Mouse (Mus musculus) lung, embryonic 16.5 days (tissue): ENCODE results near the gene Rela. TPM values are rescaled to one million over a fixed set of nuclear protein-coding genes. Genes with fewer than 3 reads are reported as not detected.
A peak's percentile ranks its signal among the peaks of the same experiment; 100 is the strongest.

ENCODE experiments used
- ATAC-seq: fragments of 200-750 bp; cut with Nextera tagmentation; 2 replicates; pipeline ENCODE4 v1.8.0; 2017; ENCODE audit warnings: low read depth, mild to moderate bottlenecking, moderate library complexity
- H3K27ac ChIP-seq: fragments of 300-500 bp; sonication (generic); 2 replicates; pipeline ENCODE4 v1.5.1; 2014; ENCODE audit warnings: mild to moderate bottlenecking, control low read depth, low read length
- H3K27me3 ChIP-seq: fragments of 300-500 bp; sonication (generic); 2 replicates; pipeline ENCODE4 v1.6.1; 2014; ENCODE audit warnings: low read depth, low read length, mixed read lengths; ENCODE audit not compliant: control insufficient read depth, insufficient read depth
- H3K36me3 ChIP-seq: fragments of 300-500 bp; sonication (generic); 2 replicates; pipeline ENCODE4 v1.6.1; 2014; ENCODE audit warnings: low read length; ENCODE audit not compliant: control insufficient read depth, insufficient read depth
- H3K4me1 ChIP-seq: fragments of 300-500 bp; sonication (generic); replicated peaks from 2 replicates; pipeline ENCODE4 v1.6.1; 2014; ENCODE audit warnings: low read length, mixed read lengths; ENCODE audit not compliant: control insufficient read depth, insufficient read depth
- H3K4me2 ChIP-seq: fragments of 300-500 bp; sonication (generic); 2 replicates; pipeline ENCODE4 v1.6.1; 2014; ENCODE audit warnings: low read depth, low read length, control low read depth
- H3K4me3 ChIP-seq: fragments of 300-500 bp; sonication (generic); 2 replicates; pipeline ENCODE4 v1.5.1; 2014; ENCODE audit warnings: mild to moderate bottlenecking, low read length, control low read depth
- H3K9ac ChIP-seq: fragments of 300-500 bp; sonication (generic); 2 replicates; pipeline ENCODE4 v1.6.1; 2014; ENCODE audit warnings: low read length, control low read depth
- H3K9me3 ChIP-seq: fragments of 300-500 bp; sonication (generic); 2 replicates; pipeline ENCODE4 v1.6.1; 2016; ENCODE audit warnings: low read length; ENCODE audit not compliant: control insufficient read depth
- WGBS: fragments of 180-500 bp; shearing (Covaris S2); extraction: QIAGEN DNeasy Blood & Tissue Kit; methylation state at CpG from one replicate; pipeline ENCODE4 v1.1.7; 2014; 5-methylcytosine and 5-hydroxymethylcytosine counted together
- polyA plus RNA-seq: library from polyadenylated mRNA; unstranded; fragments of >200 nt; fragmentation: Nextera tagmentation; extraction: Ambion mirVana; gene quantifications from 2 replicates; pipeline ENCODE4 v1.2.1, GENCODE M21; 2015

The Rela gene
- polyA plus RNA-seq, 1 experiment from 2014 or later: 62.1 TPM

DNA sequence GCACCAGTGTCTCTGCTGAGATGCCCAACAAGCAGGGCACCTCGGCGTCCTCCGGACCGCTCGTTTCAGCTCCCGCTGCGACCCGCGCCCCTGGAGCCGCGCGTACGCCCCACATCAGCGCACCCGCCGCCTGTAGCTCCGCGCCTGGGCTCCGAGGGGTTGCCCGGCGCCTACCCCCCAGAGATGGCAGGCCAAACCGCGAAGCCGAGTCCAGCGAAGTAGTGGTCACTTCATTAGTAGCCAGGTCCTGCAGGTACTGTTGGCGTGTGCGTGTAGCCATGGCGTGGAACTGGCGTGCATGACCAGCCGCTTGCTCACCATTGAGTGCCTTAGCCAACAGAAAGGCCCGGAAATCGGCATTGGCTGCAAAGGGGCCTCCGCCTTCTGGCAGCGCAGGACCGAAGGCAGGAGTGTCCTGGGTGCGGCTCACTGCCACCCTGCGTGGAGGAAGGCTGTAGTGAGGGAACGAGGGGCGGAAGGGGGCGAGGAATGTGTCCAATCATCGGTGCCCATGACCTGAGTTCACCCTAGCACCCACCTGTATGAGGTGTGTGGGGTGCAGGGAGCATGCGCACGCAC, 17.5 kb downstream of the Rela start:
- H3K27ac ChIP-seq: no peak overlapping the region
- peak overlapping the region; percentile 44 for H3K4me3 ChIP-seq
- no peaks in the 10 kb centered on the region for H3K9me3 ChIP-seq
- peaks cover 9% of the 10 kb centered on the region for H3K4me1 ChIP-seq
- peak overlapping the region; percentile 47 for H3K9ac ChIP-seq
- peak overlapping the region; percentile 71 for H3K4me2 ChIP-seq
- WGBS: 21% methylated on average over 43 of the region's 43 CpGs
- peaks cover 20% of the 10 kb centered on the region; the same call in 1 of the 2 replicates for H3K36me3 ChIP-seq
- ATAC-seq: peak; percentile 15; the same call in 1 of the 2 replicates
- no peaks in the 10 kb centered on the region for H3K27me3 ChIP-seq

DNA sequence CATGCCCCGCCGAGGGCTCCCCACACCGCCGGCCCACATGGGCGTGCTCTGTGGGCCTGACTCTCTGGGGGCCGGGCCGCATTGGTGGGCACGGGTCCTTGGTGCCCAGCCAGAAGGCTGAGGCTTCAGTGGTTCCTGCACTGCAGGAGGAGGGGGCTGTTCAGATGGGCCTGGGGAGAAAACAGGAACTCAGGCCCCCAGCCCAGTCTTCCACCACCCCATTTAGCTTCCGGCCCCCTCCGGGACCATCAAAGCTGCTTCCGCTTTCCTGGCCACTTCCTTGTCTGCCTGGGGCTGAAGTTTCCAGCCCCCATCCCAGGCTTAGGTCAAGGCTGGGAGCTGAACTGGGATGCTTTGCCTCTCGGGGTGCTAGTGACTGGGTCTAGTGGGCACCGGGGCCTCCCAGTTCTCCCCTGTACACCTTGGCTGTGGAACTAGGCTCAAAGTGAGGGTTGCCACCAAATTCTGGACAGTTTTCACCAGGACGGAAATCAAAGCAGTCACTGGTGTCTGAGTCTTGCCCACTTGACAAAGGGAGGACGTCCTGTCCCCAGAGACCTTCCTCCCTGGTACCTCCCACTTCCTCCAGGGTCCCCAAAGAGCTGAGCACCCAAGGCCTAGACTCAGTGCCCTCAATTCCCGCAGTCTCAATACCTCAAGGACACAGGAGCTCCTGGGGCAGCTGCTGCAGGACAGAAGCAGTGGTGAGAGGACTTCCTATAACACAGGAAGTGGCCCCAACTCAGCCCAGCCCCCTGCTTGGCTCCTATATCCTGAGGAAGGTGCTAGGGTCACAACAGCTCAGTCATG, 23.9 kb downstream of the Rela start:
- peaks cover 22% of the 10 kb centered on the region for H3K36me3 ChIP-seq

DNA sequence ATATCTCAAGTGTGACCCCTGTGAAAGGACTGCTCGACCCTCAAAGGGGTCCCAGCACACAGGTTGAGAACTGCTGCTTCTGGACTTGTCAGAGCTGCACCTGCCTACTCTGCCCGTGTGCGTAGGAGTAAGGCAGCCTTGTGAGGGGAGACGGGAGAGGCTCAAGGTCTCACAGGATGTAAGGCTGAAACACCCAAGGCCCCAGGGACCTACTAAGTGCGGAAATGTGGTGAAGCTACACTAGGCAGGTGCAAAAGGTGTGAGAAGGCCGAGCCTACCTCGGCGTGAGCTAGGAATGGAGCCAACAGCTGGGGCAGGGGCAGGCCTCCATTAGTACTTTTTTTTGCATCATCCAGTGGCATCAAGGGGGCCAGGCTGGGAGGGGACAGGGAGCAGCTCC, 25.0 kb downstream of the Rela start:
- H3K4me2 ChIP-seq: peak overlapping the region; percentile 68
- 63% methylated on average over 8 of the region's 8 CpGs for WGBS
- peaks cover 32% of the 10 kb centered on the region for H3K36me3 ChIP-seq

More for the DNA sequence above, 23.9 kb downstream of the Rela start:
- peaks cover 14% of the 10 kb centered on the region for H3K4me1 ChIP-seq
- H3K4me2 ChIP-seq: peak overlapping the region; percentile 68
- 72% methylated on average over 16 of the region's 16 CpGs for WGBS
- no peaks in the 10 kb centered on the region for H3K27me3 ChIP-seq
- no peaks in the 10 kb centered on the region for H3K9me3 ChIP-seq
- H3K27ac ChIP-seq: peak overlapping the region; percentile 90
- peak overlapping the region; percentile 63 for H3K4me3 ChIP-seq
- peak; percentile 20 for ATAC-seq
- peak overlapping the region; percentile 58 for H3K9ac ChIP-seq

DNA sequence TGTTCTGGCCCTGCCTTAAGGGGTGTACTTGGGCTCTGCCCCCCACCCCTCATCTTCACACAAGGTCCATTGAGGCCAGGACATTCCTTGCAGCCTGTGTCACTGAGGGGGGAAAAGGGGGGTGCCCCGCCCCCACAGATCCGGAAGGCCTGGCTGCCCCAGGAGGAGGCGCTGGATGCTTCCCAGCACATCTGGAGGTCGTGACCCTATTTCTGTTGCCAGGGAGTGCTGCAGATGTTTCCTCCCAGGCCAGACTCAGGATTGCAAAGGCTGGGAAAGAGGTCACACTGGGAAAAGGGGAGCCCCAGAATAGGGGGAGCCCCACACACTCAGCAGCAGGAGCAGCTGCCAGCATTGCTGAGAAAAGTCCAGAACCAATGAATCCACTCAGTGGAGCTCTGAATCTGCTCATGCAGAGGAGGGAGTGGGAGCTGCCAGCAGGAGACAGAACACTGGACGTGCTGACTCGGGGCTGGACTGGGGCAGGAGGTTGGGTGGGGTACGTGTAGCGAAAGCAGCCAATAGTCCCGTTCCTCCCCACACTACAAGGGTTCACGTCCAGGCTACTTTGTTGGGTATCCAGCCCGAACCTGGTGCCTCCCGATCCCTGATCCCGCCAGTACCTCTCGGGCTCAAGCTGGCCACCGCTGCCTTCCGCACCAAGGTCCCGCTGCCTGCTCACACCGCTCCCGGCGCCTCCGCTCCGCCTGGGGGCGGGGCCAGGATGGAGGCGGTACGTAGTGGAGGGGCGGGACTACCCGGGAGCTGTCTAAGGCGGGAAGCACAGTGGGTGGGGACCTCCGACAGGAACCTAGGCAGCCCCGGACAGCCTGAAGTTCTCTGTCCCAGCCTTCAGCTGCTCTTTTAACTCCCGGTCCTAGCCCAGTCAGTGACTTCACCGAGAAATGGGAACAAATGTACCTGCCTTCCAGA, 26.0 kb downstream of the Rela start, which contains the start of gene Sipa1:
Gene Sipa1 (minus strand): TSS at position 727 of the 933 bp plus-strand sequence.
- Histone ChIP-seq H3K27ac (peak within 1 kb of the TSS; percentile 90), H3K27me3 (no peaks in the 10 kb centered on the region), H3K36me3 (peaks cover 30% of the 10 kb centered on the region), H3K4me3 (peak within 1 kb of the TSS; percentile 63), H3K9me3 (no peaks in the 10 kb centered on the region), H3K9ac (peak within 1 kb of the TSS; percentile 76), H3K4me1 (peaks cover 14% of the 10 kb centered on the region), H3K4me2 (peak within 1 kb of the TSS; percentile 68)
- ATAC-seq: peak; percentile 95
- 2% methylated on average over 32 of the region's 32 CpGs for WGBS

More for the DNA sequence above, 25.0 kb downstream of the Rela start:
- no peaks in the 10 kb centered on the region for H3K27me3 ChIP-seq
- no peaks in the 10 kb centered on the region for H3K9me3 ChIP-seq
- H3K9ac ChIP-seq: peak overlapping the region; percentile 76
- H3K4me3 ChIP-seq: peak overlapping the region; percentile 63
- ATAC-seq: no peak
- H3K27ac ChIP-seq: peak overlapping the region; percentile 90
- H3K4me1 ChIP-seq: peaks cover 14% of the 10 kb centered on the region

DNA sequence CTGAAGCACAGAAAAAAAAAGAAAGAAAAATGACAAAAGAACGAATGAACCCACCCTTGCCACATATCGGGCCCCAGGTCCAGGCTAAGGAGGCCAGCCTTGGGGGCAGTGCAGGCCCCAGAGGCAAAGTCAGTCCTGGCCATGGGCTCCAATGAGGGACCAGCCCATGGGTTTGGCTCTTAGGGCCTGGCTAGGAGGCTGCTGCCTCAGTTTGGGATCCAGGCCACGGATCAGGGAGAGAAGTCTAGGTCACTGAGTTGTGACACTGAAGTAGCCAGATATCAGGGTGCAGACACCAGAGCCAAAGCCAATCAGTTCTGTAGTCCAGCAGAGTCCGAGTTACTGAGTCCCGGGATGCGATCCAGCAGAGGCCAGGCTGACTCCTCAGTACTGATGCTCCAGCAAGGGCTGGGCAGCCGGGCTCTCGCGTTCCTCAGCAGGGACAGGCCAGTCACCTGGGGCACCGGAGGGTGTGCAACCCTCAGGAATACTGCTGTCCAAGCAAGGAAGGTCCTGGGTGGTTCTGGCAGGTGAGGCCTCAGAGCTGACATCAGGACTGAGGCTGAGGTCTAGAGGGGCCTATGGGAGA, 27.5 kb downstream of the Rela start:
- 90% methylated on average over 10 of the region's 10 CpGs for WGBS
- peaks cover 24% of the 10 kb centered on the region for H3K36me3 ChIP-seq
- no peak overlapping the region for H3K4me2 ChIP-seq
- no peaks in the 10 kb centered on the region for H3K27me3 ChIP-seq
- no peak overlapping the region for H3K9ac ChIP-seq
- no peaks in the 10 kb centered on the region for H3K9me3 ChIP-seq
- H3K4me3 ChIP-seq: no peak overlapping the region
- peaks cover 14% of the 10 kb centered on the region for H3K4me1 ChIP-seq
- no peak for ATAC-seq
- no peak overlapping the region for H3K27ac ChIP-seq

DNA sequence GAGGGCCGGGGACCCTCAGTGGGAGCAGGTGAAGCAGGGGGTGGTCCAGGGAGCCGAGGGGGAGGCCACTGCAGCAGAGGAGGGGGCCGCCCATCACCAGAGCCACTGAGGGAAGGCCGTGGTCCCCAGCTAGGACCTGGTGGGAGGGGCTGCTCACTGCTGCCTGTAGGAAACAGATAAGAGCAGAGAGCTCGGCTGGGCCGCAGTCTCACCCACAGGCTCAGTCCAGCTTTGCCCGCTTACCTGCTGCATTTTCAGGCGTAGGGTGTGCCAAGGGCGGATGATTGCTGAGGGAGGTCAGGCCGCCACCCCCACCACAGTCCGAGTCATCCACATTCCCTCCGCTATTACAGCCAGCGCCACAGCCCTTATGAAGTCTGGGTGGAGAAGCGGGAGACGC, 28.2 kb downstream of the Rela start:
- Histone ChIP-seq H3K9ac (no peak overlapping the region), H3K27ac (no peak overlapping the region), H3K36me3 (peaks cover 24% of the 10 kb centered on the region), H3K4me1 (peaks cover 14% of the 10 kb centered on the region), H3K9me3 (no peaks in the 10 kb centered on the region), H3K27me3 (no peaks in the 10 kb centered on the region), H3K4me2 (no peak overlapping the region), H3K4me3 (no peak overlapping the region)
- 80% methylated on average over 15 of the region's 15 CpGs for WGBS
- ATAC-seq: no peak

DNA sequence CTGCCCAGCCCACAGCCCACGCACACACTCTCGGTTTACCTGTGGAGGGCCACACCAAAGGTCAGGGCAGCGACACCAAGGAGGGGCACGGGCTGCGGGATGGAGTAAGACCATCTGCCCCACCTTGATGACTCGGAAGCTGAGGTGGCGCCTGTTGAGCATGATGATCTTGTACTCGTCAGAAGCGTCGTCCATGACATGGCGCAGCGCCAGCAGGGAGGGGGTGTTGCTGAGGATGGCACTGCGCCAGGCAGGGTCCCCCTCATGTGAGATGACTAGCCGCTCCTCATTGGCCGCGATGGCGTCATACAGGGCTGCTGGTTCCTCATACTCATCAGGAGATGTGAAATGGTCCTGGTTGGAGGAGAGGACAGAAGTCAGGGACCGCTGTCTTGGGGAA, 29.1 kb downstream of the Rela start:
- no peak overlapping the region for H3K27ac ChIP-seq
- WGBS: 83% methylated on average over 18 of the region's 18 CpGs
- no peaks in the 10 kb centered on the region for H3K9me3 ChIP-seq
- no peak for ATAC-seq
- H3K27me3 ChIP-seq: no peaks in the 10 kb centered on the region
- H3K4me3 ChIP-seq: no peak overlapping the region
- no peak overlapping the region for H3K4me2 ChIP-seq
- H3K36me3 ChIP-seq: peaks cover 27% of the 10 kb centered on the region
- peaks cover 14% of the 10 kb centered on the region for H3K4me1 ChIP-seq
- no peak overlapping the region for H3K9ac ChIP-seq

DNA sequence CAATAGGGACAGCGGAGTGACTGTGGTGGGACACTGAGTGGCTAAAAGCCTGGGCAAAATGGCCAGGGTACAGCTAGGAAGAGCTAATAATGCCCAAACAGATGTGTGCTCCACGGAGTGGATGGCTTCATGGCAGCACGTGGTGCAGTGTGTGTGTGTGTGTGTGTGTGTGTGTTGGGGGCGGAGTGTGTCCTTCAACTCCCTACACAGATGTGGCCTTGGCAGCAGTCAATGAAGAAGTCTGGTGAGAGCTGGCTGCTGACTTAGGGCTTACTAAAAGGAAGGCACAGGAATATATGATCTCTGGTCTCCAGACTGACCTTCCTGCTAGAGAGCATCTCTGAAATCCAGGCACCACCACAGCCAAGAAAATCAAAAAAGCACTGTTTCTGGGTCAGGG, 31.1 kb downstream of the Rela start:
- no peak overlapping the region for H3K4me2 ChIP-seq
- no peak overlapping the region for H3K9ac ChIP-seq
- H3K9me3 ChIP-seq: no peaks in the 10 kb centered on the region
- ATAC-seq: no peak
- H3K36me3 ChIP-seq: peaks cover 34% of the 10 kb centered on the region
- peaks cover 3% of the 10 kb centered on the region; the same call in 1 of the 2 replicates for H3K4me1 ChIP-seq
- H3K4me3 ChIP-seq: no peak overlapping the region
- WGBS: 94% methylated on average over 4 of the region's 4 CpGs
- H3K27me3 ChIP-seq: no peaks in the 10 kb centered on the region
- H3K27ac ChIP-seq: no peak overlapping the region
